10 mouse cellular contexts compared by ENCODE assay signal in genomic region chr1:181617332-181617731, GRCm38 (mm10). TPM values are rescaled to one million over a fixed set of nuclear protein-coding genes. Genes with fewer than 3 reads are reported as not detected.
DNase-seq lines count a peak whose midpoint lies in the region; ATAC-seq and TF ChIP-seq lines count a peak whose summit lies in the region.
"Had no signal": no experiment of that assay in that cellular context is flagged by ENCODE, and none has a peak within 500 bp of the region (broad histone marks: within the 10 kb centered on the region; RNA-seq: fewer than 3 reads in every experiment).

No protein-coding gene starts in this region.

- DNase-seq in hindbrain, embryonic 11.5 days (ENCODE audit: low spot score), result peak; percentile 39
- DNase-seq in hindbrain, embryonic 14.5 days (ENCODE audit: low spot score), result no peak
- DNase-seq in 416B (ENCODE audit: low read depth) (peak; percentile 36), MEL (ENCODE audit: low read depth, low spot score) (peak; percentile 57)
- peak; percentile 39 for DNase-seq in thymus, postnatal 25 days
- no peak for DNase-seq in urinary bladder, adult 2 months (ENCODE audit: low spot score)

- H3K4me2 ChIP-seq in hindbrain, embryonic 11.5 days (replicated peaks; ENCODE audit: low read depth, low read length), result no peak overlapping the region
- H3K4me2 ChIP-seq in hindbrain, embryonic 14.5 days (replicated peaks), result no peak overlapping the region
- H3K4me2 ChIP-seq: embryonic facial prominence, embryonic 13.5 days; lung, embryonic 15.5 days had no signal

- H3K36me3 ChIP-seq in hindbrain, embryonic 11.5 days (ENCODE audit: control insufficient read depth, insufficient read depth, low read length), result no peaks in the 10 kb centered on the region
- H3K36me3 ChIP-seq in hindbrain, embryonic 14.5 days (replicated peaks; ENCODE audit: control insufficient read depth, insufficient read depth), result no peaks in the 10 kb centered on the region
- H3K36me3 ChIP-seq in MEL (ENCODE audit: control insufficient read depth in 1 of 2, insufficient read depth in 2 of 2, low read length in 2 of 2), result no peaks in the 10 kb centered on the region
- H3K36me3 ChIP-seq: embryonic facial prominence, embryonic 13.5 days; lung, embryonic 15.5 days had no signal

- no peak overlapping the region for H3K9ac ChIP-seq in hindbrain, embryonic 11.5 days (ENCODE audit: low read depth, low read length)
- H3K9ac ChIP-seq in hindbrain, embryonic 14.5 days, result no peak overlapping the region
- H3K9ac ChIP-seq in MEL (ENCODE audit: control insufficient read depth, low read depth, low read length, poor library complexity, severe bottlenecking), result no peak overlapping the region
- H3K9ac ChIP-seq: embryonic facial prominence, embryonic 13.5 days; lung, embryonic 15.5 days had no signal

- H3K9me3 ChIP-seq in hindbrain, embryonic 11.5 days (ENCODE audit: control insufficient read depth, low read length), result no peaks in the 10 kb centered on the region
- no peaks in the 10 kb centered on the region for H3K9me3 ChIP-seq in hindbrain, embryonic 14.5 days (ENCODE audit: control insufficient read depth, low read length)
- no peaks in the 10 kb centered on the region for H3K9me3 ChIP-seq in MEL (replicated peaks; ENCODE audit: insufficient read depth, low read length)
- H3K9me3 ChIP-seq: embryonic facial prominence, embryonic 13.5 days; lung, embryonic 15.5 days had no signal

- no peaks in the 10 kb centered on the region for H3K79me2 ChIP-seq in MEL (ENCODE audit: control insufficient read depth, insufficient read depth, low read length, poor library complexity)

- ATAC-seq in hindbrain, embryonic 11.5 days (ENCODE audit: low FRiP score), result no peak
- ATAC-seq in hindbrain, embryonic 14.5 days (ENCODE audit: low FRiP score), result no peak
- ATAC-seq in frontal cortex, adult (ENCODE audit: low TSS enrichment), result no peak

- no peak overlapping the region for H3K27ac ChIP-seq in hindbrain, embryonic 11.5 days (ENCODE audit: low read depth, low read length)
- H3K27ac ChIP-seq in hindbrain, embryonic 14.5 days, result no peak overlapping the region
- H3K27ac ChIP-seq in MEL (ENCODE audit: control insufficient read depth, low read depth, low read length), result no peak overlapping the region
- H3K27ac ChIP-seq in embryonic fibroblast, embryonic 13.5 days (ENCODE audit: insufficient read depth, low read length), result no peak overlapping the region
- H3K27ac ChIP-seq: embryonic facial prominence, embryonic 13.5 days; lung, embryonic 15.5 days had no signal

- TF ChIP-seq CTCF in MEL (IDR thresholded peaks at IDR 0.05 in 2 of 3, conservative IDR thresholded peaks at IDR 0.05 in 1 of 3; ENCODE audit: control insufficient read depth in 1 of 3, insufficient read depth in 1 of 3, low read depth in 2 of 3, low read length in 3 of 3, poor library complexity in 1 of 3, severe bottlenecking in 1 of 3), result peak; percentile 80 to 92 (median 84)
- peak; percentile 66 for TF ChIP-seq CTCF in embryonic fibroblast, embryonic 13.5 days (IDR thresholded peaks at IDR 0.05; ENCODE audit: borderline replicate concordance, insufficient read depth, low read length)

- WGBS in hindbrain, embryonic 11.5 days, result 49% methylated on average over 5 of the region's 5 CpGs
- WGBS in hindbrain, embryonic 14.5 days, result 54% methylated on average over 5 of the region's 5 CpGs

- TF ChIP-seq POLR2A in MEL (IDR thresholded peaks at IDR 0.05; ENCODE audit: control insufficient read depth in 1 of 2, insufficient read depth in 1 of 2, low read depth in 1 of 2, low read length in 2 of 2, poor library complexity in 1 of 2), result no peak
- TF ChIP-seq POLR2A in embryonic fibroblast, embryonic 13.5 days (IDR thresholded peaks at IDR 0.05; ENCODE audit: low read depth, low read length), result no peak

- H3K4me1 ChIP-seq in hindbrain, embryonic 11.5 days (replicated peaks; ENCODE audit: control insufficient read depth, insufficient read depth, low read length), result no peaks in the 10 kb centered on the region
- H3K4me1 ChIP-seq in hindbrain, embryonic 14.5 days (replicated peaks; ENCODE audit: control insufficient read depth, insufficient read depth, low read length), result no peaks in the 10 kb centered on the region
- no peaks in the 10 kb centered on the region for H3K4me1 ChIP-seq in MEL (ENCODE audit: control insufficient read depth in 1 of 2, insufficient read depth in 2 of 2, low read length in 2 of 2)
- no peaks in the 10 kb centered on the region for H3K4me1 ChIP-seq in embryonic fibroblast, embryonic 13.5 days (ENCODE audit: control insufficient read depth, insufficient read depth, low read length)
- H3K4me1 ChIP-seq: embryonic facial prominence, embryonic 13.5 days; lung, embryonic 15.5 days had no signal

- TF ChIP-seq EP300 in MEL (IDR thresholded peaks at IDR 0.05; ENCODE audit: low read depth in 1 of 2, low read length in 2 of 2), result no peak

- H3K27me3 ChIP-seq in hindbrain, embryonic 11.5 days (ENCODE audit: control insufficient read depth, insufficient read depth, low read length), result no peaks in the 10 kb centered on the region
- H3K27me3 ChIP-seq in hindbrain, embryonic 14.5 days (ENCODE audit: control insufficient read depth, insufficient read depth, low read length), result no peaks in the 10 kb centered on the region
- peaks cover 5 to 10% of the 10 kb centered on the region in 2 experiments for H3K27me3 ChIP-seq in MEL (ENCODE audit: control insufficient read depth in 1 of 2, insufficient read depth in 2 of 2, low read length in 2 of 2)
- H3K27me3 ChIP-seq: embryonic facial prominence, embryonic 13.5 days; lung, embryonic 15.5 days had no signal

- TF ChIP-seq RAD21 in MEL (IDR thresholded peaks at IDR 0.05; ENCODE audit: low read depth, low read length), result peak; percentile 30

- no peak overlapping the region for H3K4me3 ChIP-seq in hindbrain, embryonic 11.5 days (ENCODE audit: low read depth, low read length)
- no peak overlapping the region for H3K4me3 ChIP-seq in hindbrain, embryonic 14.5 days (replicated peaks; ENCODE audit: low read length)
- no peak overlapping the region for H3K4me3 ChIP-seq in MEL (ENCODE audit: control insufficient read depth in 1 of 2, insufficient read depth in 1 of 2, low read depth in 2 of 2, low read length in 2 of 2)
- H3K4me3 ChIP-seq in embryonic fibroblast, embryonic 13.5 days (ENCODE audit: insufficient read depth, low read length), result no peak overlapping the region
- H3K4me3 ChIP-seq: embryonic facial prominence, embryonic 13.5 days; lung, embryonic 15.5 days had no signal

TF ChIP-seq in MEL, 35 proteins besides CTCF, POLR2A, EP300 and RAD21:
- TF ChIP-seq CHD1 (IDR thresholded peaks at IDR 0.05; ENCODE audit: low read depth, low read length), result no peak
- no peak for TF ChIP-seq TAL1 (IDR thresholded peaks at IDR 0.05; ENCODE audit: low read length)
- no peak for TF ChIP-seq RCOR1 (IDR thresholded peaks at IDR 0.05; ENCODE audit: low read depth, low read length)
- TF ChIP-seq NRF1 (IDR thresholded peaks at IDR 0.05; ENCODE audit: insufficient read depth, low read depth, low read length, poor library complexity, severe bottlenecking), result no peak
- peak; percentile 61 for TF ChIP-seq SMC3 (IDR thresholded peaks at IDR 0.05; ENCODE audit: low read depth, low read length)

RNA-seq across cellular contexts. Expression of gene Dnah14, which starts 41.0 kb away (rescaled TPM):
- polyA plus RNA-seq in hindbrain, embryonic 11.5 days (2014; fragmentation: Nextera tagmentation; extraction: Ambion mirVana), result 2.2 and 2.6 TPM in 2 replicates
- 0.90 and 1.2 TPM in 2 replicates for polyA plus RNA-seq in hindbrain, embryonic 14.5 days (2014; fragmentation: Nextera tagmentation; extraction: Ambion mirVana)
- 0.77 and 0.78 TPM in 2 replicates for total RNA-seq in MEL (2012; rRNA removed)
- polyA plus RNA-seq in MEL (2012; ENCODE audit: insufficient read depth in 1 of 2, insufficient read length in 2 of 2, low read depth in 1 of 2, low replicate concordance in 2 of 2, missing spikeins in 1 of 2), result 1 to 10 TPM in 1 of 2 experiments, not detected in 1; 1.2 TPM
- not detected in 2 replicates for polyA plus RNA-seq in embryonic fibroblast, embryonic 13.5 days (2011; ENCODE audit: insufficient read length, low read depth, missing spikeins)
- polyA plus RNA-seq in urinary bladder, adult 2 months (2012; rRNA removed), result 0.19 and 0.52 TPM in 2 replicates

Comparison
In these comparisons a context has a peak if more than half of its experiments do, and no peak if none do; other contexts are left out.
1. DNase-seq: peak in hindbrain, embryonic 11.5 days (single experiment), 416B (single experiment), MEL (single experiment) and thymus, postnatal 25 days (single experiment); none in hindbrain, embryonic 14.5 days (single experiment) and urinary bladder, adult 2 months (single experiment).